Mouse (Mus musculus) gastrocnemius, postnatal 4 days (tissue): ENCODE results near the gene Krt2. TPM values are rescaled to one million over a fixed set of nuclear protein-coding genes. Genes with fewer than 3 reads are reported as not detected.

Source experiments
- DNase-seq, 2 experiments: peaks; one replicate each; pipeline ENCODE4 v3.0.0; 2021 to 2022; ENCODE audit warnings: low spot score in 2 of 2, mixed read lengths in 2 of 2
- total RNA-seq, 2 experiments: library from RNA; stranded (reverse); gene quantifications; 2 replicates each; pipeline ENCODE4 v1.2.3; 2021

Krt2 gene
- total RNA-seq, 2 experiments from 2014 or later: not detected

- peak; percentile 71 to 78 for DNase-seq
Observed at GRCm38 (mm10) chr15:101772711-101773081, 45.3 kb downstream of the Krt2 start.

- DNase-seq: peak in 1 of 2 experiments; percentile 33
Observed at GRCm38 (mm10) chr15:101772080-101772710, 45.8 kb downstream of the Krt2 start.

GRCm38 (mm10) chr15:101770226-101770625 lies 47.7 kb downstream of the Krt2 start:
- no peak for DNase-seq

Other genes with a start within 250 kb of the Krt2 start
- under 1 TPM in 1 of 2 experiments, not detected in 1; 0.08 TPM for gene Krt75, start 244.3 kb downstream of the Krt2 start, total RNA-seq
- not detected for gene Gm5414, start 190.0 kb downstream of the Krt2 start, total RNA-seq
- gene Gm5478, start 170.8 kb downstream of the Krt2 start, total RNA-seq: not detected
- gene Krt6b, start 137.9 kb downstream of the Krt2 start, total RNA-seq: under 1 TPM in 1 of 2 experiments, not detected in 1; 0.13 TPM
- under 1 TPM in 1 of 2 experiments, not detected in 1; 0.23 TPM for gene Krt6a, start 123.9 kb downstream of the Krt2 start, total RNA-seq
- gene Krt5, start 105.3 kb downstream of the Krt2 start, total RNA-seq: 1 to 10 TPM in 1 of 2 experiments, under 1 TPM in 1; 0.39 to 1.9 TPM
- gene Krt71, start 75.1 kb downstream of the Krt2 start, total RNA-seq: under 1 TPM in 1 of 2 experiments, not detected in 1; 0.39 TPM
- not detected for gene Krt72, start 31.7 kb downstream of the Krt2 start, total RNA-seq
- under 1 TPM in 1 of 2 experiments, not detected in 1; 0.21 TPM for gene Krt73, start 15.8 kb downstream of the Krt2 start, total RNA-seq
- 1 to 10 TPM in 1 of 2 experiments, under 1 TPM in 1; 0.81 to 3.1 TPM for gene Krt1, start 32.6 kb upstream of the Krt2 start, total RNA-seq
- gene Krt77, start 51.5 kb upstream of the Krt2 start, total RNA-seq: not detected
- not detected for gene Krt76, start 74.8 kb upstream of the Krt2 start, total RNA-seq
- gene Krt4, start 106.6 kb upstream of the Krt2 start, total RNA-seq: under 1 TPM; 0.44 to 0.67 TPM
- under 1 TPM; 0.44 to 0.47 TPM for gene Krt79, start 122.2 kb upstream of the Krt2 start, total RNA-seq
- gene Krt78, start 136.1 kb upstream of the Krt2 start, total RNA-seq: not detected
- gene Krt8, start 186.3 kb upstream of the Krt2 start, total RNA-seq: 1 to 10 TPM; 4.0 to 4.7 TPM
- 1 to 10 TPM; 2.3 to 5.8 TPM for gene Krt18, start 210.0 kb upstream of the Krt2 start, total RNA-seq